Mouse (Mus musculus): ENCODE data around the gene Wipf1. TPM values are rescaled to one million over a fixed set of nuclear protein-coding genes. Genes with fewer than 3 reads are reported as not detected.
"Not testable (repeated sequence)": the region's sequence is repeated elsewhere in the genome, so short reads cannot be mapped to it uniquely, and the experiment has no call there.

The Wipf1 gene
- total RNA-seq, 2 experiments from 2014 or later = 7.0 to 11.7 TPM

DNA sequence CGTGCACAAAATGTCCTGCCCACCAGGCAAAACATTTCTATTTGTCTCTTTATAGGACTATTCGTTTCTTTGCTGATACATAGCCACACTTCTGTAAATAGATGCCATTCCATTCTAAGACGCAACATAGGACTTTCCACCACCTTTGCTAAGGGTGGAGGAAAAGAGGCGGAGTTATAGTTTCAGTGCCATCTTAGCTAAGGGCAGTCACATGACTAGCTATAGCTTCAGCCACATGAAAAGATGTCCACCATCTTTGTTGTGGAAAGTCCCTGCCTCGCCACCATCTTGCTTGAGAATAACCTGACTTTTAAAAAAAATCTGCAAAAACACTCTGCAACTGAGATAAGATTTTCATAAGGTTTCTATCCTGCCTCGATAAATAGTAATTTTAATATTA, 15.4 kb downstream of the Wipf1 start:
- Histone ChIP-seq H3K4me3 (no peak overlapping the region), H3K27ac (peak overlapping the region; percentile 68)
- DNase-seq = no peak
- intact Hi-C loops (cut with DNase I) = no loop called here
- no peak for TF ChIP-seq CTCF (IDR thresholded peaks at IDR 0.05)

DNA sequence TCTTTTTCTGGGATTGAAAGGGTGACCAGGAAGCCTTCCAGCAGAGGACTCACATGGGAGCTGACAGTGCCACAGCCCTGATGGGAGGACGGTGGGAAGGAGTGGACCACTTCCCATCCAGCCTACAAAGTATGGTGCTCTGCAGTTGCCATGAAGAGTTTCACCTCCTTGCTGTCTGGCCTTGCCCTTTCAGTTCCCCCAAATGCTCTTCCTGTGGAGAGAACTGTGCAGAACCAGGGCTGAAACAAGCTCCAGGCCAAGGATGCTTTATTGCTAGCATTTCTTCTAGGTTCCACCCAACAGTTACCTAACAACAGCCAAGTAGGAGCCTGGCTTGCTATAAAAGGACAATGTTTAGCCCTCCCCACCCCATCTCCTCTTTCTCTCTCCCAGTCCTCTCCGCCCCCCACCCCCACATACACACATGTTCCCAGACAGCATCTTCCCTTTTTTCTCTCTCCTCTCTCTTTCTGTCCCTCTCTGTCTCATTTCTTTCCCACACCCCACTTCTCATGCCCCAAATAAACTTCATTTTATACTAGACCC, 16.3 kb downstream of the Wipf1 start:
- intact Hi-C loops (cut with DNase I) = no loop called here
- no peak for DNase-seq
- no peak for TF ChIP-seq CTCF (IDR thresholded peaks at IDR 0.05)
- Histone ChIP-seq H3K4me3 (no peak overlapping the region), H3K27ac (peak overlapping the region; percentile 68)

DNA sequence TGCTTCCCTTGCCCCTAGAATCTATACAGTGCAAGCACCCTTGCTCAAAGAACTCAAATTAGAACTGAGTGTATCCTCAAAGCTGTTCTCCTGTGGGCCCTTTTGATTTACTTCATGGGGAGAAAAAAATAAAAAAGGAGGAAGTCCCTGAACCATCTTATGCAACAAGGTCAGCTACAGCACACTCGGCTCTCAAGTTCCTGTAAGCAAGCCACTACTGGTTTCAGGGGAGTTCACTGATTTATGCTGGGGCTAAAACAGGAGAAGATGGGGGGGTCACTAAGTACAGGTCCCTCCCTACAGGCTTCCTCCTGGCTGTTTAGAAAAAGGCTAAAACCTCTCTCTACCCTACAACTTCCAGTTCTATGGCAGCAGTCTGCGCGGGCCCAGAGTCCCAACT, 17.5 kb downstream of the Wipf1 start:
- Histone ChIP-seq H3K4me3 (no peak overlapping the region), H3K27ac (peak overlapping the region; percentile 88)
- intact Hi-C loops (cut with DNase I) = no loop called here
- no peak for TF ChIP-seq CTCF (IDR thresholded peaks at IDR 0.05)
- DNase-seq = no peak

DNA sequence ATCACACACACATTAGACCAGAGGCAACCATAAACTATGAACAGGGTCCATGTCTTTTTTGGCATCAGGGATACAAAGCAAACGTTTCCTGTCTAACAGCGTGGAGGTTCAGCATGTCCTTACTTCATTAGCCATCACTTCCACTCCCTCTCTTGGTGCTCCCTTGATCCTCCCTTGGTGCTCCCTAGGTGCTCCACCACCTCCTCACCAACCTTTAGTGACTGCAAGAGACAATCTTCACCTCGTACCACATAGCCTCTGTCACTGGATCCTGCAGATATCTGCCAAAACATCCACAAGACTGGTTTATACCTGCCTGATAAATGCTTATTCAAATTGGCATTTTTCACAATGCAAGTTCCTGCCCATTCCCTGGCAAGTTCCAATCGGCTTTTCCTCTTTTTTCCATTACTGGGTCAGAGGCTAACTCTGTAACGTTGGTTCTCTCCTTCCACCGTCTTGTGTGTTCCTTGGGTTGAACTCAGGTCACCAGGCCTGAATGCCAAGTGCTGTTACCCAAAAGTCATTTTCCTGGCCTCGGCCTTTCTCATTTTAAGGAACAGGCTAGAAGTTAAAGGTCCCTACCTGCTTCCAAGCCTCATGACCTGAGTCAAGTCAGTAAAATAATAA, 18.7 kb downstream of the Wipf1 start:
- intact Hi-C loops (cut with DNase I) = no loop called here
- Histone ChIP-seq H3K27ac (peak overlapping the region; percentile 88), H3K4me3 (no peak overlapping the region)
- no peak for DNase-seq
- TF ChIP-seq CTCF (IDR thresholded peaks at IDR 0.05) = no peak

DNA sequence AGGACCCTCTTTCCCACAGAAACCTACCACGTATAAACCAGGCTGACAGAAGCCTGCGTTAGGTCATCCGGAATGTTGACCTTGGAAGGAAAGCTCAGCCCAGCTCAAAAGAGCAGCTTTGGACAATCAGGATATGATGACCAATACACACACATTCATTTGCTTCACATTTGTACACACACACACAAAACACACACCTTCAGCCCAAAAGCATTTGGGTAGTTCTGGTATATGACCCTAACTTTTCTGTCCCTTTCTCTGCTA, 19.6 kb downstream of the Wipf1 start:
- intact Hi-C loops (cut with DNase I) = no loop called here
- Histone ChIP-seq H3K4me3 (no peak overlapping the region), H3K27ac (peak overlapping the region; percentile 88)
- no peak for DNase-seq
- TF ChIP-seq CTCF (IDR thresholded peaks at IDR 0.05) = no peak

DNA sequence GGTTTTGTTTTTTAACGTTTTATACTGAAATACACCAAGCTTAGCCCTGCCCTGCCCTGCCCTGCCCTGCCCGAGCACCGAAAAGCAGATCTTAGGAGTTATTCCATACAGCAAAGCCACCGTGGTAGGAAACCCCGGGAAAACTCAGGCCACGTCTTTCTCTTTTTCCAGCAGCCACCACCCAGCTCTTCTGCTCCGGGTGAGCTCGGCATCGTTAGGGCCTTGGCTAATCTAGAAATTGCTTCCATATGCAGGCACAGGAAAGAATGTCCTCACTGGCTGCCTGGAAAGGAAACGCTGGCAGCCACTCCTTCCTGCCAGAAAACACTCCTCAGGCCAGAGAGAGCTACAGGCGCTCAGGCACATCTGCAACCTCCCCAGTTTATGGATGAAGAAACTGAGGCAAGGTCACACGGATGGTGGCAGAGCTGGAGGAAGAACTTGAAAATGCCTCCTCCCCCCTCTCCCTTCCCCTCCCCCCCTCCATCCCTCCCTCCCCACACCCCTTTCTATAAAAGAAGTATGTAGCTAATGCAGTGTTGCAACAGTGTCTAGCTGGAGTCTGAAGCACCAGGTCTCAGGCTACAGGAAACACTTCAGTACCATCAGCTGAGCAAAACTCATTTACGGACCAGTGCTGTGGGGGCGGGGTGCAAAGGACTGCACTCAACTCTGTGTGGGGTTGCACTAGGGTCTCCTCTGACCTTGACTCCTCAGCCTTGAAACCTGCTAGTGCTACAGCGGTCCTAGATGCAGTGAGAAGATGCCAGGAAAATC, 20.1 kb downstream of the Wipf1 start:
- intact Hi-C loops (cut with DNase I) = no loop called here
- TF ChIP-seq CTCF (IDR thresholded peaks at IDR 0.05) = no peak
- H3K27ac ChIP-seq = peak overlapping the region; percentile 88
- DNase-seq = peak; percentile 75
- H3K4me3 ChIP-seq = peak overlapping the region; percentile 60

DNA sequence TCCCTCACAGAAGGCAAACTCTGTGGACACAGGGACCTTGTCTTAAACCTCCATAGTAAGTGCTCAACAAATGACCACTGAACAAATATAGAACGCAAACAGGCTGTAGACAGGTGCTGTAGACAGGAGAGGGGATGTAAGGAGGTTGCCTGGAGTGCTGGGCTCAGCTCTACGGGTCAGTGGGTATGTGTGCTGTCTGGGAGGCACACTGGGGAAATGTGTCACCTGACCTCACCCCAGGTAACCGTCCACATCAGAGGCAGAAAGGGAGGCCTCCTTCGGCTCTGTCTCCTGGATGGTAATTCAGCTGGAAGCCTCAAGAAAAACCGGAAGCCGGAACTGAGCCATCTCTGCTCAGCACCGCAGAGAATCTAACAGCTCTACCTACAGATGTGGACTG, 21.6 kb downstream of the Wipf1 start:
- DNase-seq = no peak
- Histone ChIP-seq H3K27ac (peak overlapping the region; percentile 88), H3K4me3 (no peak overlapping the region)
- no peak for TF ChIP-seq CTCF (IDR thresholded peaks at IDR 0.05)
- intact Hi-C loops (cut with DNase I) = no loop called here

DNA sequence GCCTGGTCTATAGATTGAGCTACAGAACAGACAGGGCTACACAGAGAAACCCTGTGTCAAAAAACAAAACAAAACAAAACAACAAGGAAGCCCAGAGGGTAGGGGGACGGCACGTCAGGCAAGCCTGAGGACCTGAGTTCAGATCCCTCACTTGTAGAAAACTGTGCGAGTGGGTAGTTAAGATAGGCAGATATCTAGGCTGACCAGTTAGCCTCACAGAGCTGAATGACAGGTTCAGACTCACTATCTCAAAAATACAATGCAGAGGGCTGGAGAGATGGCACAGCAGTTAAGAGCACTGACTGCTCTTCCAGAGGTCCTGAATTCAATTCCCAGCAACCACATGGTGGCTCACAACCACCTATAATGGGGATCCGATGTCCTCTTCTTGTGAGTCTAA, 23.2 kb downstream of the Wipf1 start:
- DNase-seq; H3K4me3 ChIP-seq; H3K27ac ChIP-seq; intact Hi-C loops (cut with DNase I): not testable (repeated sequence)

DNA sequence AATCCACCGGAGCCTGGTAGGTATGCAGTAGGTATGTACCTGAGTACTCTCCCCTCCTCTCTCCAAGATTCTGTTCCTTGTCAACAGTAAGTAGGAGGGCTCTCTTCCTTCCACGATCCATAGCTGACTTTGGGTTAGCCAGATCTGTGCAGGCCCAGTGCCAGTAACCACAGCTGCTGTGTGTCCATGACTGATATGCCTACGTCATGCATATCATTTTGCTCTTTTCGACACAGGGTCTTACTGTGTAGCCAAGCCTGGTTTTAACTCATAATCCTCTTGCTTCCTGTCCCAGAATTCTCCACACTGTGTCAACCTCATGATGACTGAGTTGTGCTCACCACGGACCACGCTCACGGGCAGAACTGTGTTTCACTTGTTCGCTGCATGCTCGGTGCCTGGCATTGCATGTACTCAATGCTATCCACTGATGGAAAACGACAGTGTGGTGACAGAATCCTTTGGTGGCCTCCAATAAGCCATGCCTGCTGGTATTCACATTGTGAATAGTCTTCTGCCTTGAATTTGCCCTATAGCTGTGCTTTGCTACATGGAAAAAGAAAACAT, 26.6 kb downstream of the Wipf1 start:
- H3K4me3 ChIP-seq = peak overlapping the region; percentile 37
- TF ChIP-seq CTCF (IDR thresholded peaks at IDR 0.05) = no peak
- intact Hi-C loops (cut with DNase I) = no loop called here
- peak; percentile 53 for DNase-seq
- peak overlapping the region; percentile 40; the same call in 1 of the 2 replicates for H3K27ac ChIP-seq

DNA sequence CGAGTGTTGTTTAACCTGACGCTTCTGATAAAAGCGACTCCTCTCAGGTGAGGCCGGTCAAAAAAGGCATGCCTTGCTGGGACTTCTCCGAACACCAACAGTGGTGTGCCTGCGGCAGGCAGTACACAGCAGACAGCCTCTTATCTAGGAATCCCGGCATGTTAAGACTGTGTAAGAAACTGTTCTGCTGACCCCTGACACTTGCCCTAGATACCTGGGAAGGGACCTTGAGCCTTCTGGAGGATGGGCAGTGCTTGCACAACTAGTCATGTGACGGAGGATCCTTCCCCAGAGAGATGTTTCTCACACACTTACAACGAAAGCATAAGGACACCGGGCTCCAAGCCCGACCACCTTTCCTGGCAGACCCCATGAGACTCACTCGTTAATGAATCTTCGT, 28.7 kb downstream of the Wipf1 start:
- Histone ChIP-seq H3K27ac (no peak overlapping the region), H3K4me3 (no peak overlapping the region)
- intact Hi-C loops (cut with DNase I) = no loop called here
- no peak for TF ChIP-seq CTCF (IDR thresholded peaks at IDR 0.05)
- no peak for DNase-seq

DNA sequence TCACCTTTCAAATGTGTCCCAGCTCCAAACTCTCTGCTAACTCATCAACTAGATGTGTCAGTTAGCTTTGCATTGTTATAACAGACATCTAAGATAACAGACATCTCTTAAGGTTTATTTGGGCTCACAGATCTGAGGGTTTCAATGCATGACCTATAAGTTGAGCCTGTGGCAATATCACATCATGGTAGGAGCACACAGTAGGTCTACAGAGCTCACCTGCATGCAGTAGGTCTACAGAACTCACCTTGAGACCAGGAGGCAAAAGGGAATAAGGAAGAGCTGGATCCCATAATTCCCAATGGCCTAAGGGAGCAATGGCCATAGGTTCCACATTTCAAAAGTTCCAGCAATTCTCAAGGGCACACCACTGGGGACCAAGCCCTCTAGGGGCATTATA, 31.2 kb downstream of the Wipf1 start:
- H3K27ac ChIP-seq = no peak overlapping the region
- H3K4me3 ChIP-seq = no peak overlapping the region
- no peak for TF ChIP-seq CTCF (IDR thresholded peaks at IDR 0.05)
- intact Hi-C loops (cut with DNase I) = no loop called here
- DNase-seq = no peak

DNA sequence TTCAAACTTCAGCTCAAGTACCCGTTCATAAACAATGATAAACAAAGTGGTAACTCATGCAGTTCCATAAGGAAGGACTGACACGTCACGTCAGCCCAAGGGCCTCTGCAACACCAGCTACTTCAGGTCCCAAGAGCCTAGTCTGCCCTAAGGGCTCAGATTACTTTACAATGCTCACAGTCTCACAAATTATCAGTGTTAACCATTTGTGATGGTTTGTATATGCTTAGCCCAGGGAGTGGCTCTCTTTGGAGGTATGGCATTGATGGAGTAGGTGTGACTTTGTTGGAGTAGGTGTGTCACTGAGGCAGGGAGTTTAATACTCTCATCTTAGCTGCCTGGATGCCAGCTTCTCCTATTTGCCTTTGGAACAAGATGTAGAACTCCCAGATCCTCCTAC, 32.0 kb downstream of the Wipf1 start:
- DNase-seq = no peak
- H3K4me3 ChIP-seq = no peak overlapping the region
- no peak for TF ChIP-seq CTCF (IDR thresholded peaks at IDR 0.05)
- intact Hi-C loops (cut with DNase I) = no loop called here
- no peak overlapping the region for H3K27ac ChIP-seq

DNA sequence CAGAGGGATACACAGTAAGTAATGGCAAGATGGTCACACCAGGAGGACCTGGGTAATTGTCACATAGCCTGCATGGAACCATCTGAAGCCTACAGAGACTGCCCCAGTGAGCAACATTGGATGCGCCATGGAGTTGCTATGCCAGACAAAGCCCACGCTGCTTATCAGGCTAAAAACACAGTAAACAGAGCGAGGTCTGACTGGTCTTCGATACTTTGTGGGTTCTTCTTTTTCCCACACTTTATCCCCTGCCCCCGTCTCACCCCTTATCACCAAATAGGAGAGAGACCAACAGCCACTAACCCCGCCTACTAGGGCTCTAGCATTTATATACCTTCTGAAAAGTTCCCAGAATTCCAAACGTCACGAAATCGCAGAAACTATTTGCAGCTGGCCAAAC, 32.6 kb downstream of the Wipf1 start:
- Histone ChIP-seq H3K4me3 (no peak overlapping the region), H3K27ac (peak overlapping the region; percentile 79)
- no peak for TF ChIP-seq CTCF (IDR thresholded peaks at IDR 0.05)
- intact Hi-C loops (cut with DNase I) = no loop called here
- DNase-seq = no peak
